In the genomic region with DNA sequence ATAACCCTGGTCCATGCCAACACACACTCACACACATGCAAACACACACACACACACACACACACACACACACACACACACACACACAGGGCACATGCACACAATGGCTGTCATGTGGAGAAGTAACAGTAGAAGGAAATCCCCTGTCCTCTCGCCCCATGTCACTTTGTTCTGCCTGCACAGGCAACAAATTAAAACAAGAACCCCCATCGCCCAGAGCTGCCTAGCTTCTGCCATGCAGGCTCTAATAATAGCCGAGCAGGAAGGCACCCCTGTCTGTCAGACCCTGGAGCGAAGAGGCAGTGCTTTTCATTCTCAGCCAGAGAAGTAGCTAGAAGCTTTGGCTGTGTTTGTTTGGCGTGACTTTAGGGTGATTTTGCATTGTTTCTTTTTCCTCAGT, we compare ENCODE assay signal across 15 mouse cellular contexts.
A peak's percentile ranks its signal among the peaks of the same experiment; 100 is the strongest.
DNase-seq lines count a peak whose midpoint lies in the region; ATAC-seq and TF ChIP-seq lines count a peak whose summit lies in the region.
"Had no signal": no experiment of that assay in that cellular context is flagged by ENCODE, and none has a peak within 500 bp of the region (broad histone marks: within the 10 kb centered on the region; RNA-seq: fewer than 3 reads in every experiment).

No protein-coding gene starts in this region.

- no peak for DNase-seq in hindbrain, embryonic 11.5 days (ENCODE audit: low spot score)
- peak; percentile 20 for DNase-seq in embryo, embryonic 10 days (ENCODE audit: low spot score)
- DNase-seq in embryonic facial prominence, embryonic 11.5 days (ENCODE audit: low spot score) = peak; percentile 35
- peak; percentile 33 for DNase-seq in hindbrain, postnatal 0 days (ENCODE audit: low spot score)
- no peak for DNase-seq in kidney, postnatal 36 days
- no peak for DNase-seq in adrenal gland, postnatal 25 days
- no peak for DNase-seq in ovary, postnatal 10 days (ENCODE audit: low spot score)
- DNase-seq: adrenal gland, postnatal 14 days; kidney, adult 2 months; kidney, postnatal 4 days; right cerebral cortex, postnatal 25 days had no signal

- ATAC-seq in hindbrain, embryonic 12.5 days (ENCODE audit: low FRiP score) = no peak
- no peak for ATAC-seq in hindbrain, embryonic 11.5 days (ENCODE audit: low FRiP score)
- ATAC-seq in embryonic facial prominence, embryonic 11.5 days (replicated peaks; ENCODE audit: insufficient number of reproducible peaks, low FRiP score, low TSS enrichment, low read depth) = no peak
- ATAC-seq in hindbrain, postnatal 0 days = peak; percentile 47; the same call in 1 of the 2 replicates
- ATAC-seq: lung, postnatal 0 days had no signal

- no peaks in the 10 kb centered on the region for H3K36me3 ChIP-seq in hindbrain, embryonic 12.5 days
- no peaks in the 10 kb centered on the region for H3K36me3 ChIP-seq in hindbrain, embryonic 11.5 days (ENCODE audit: control insufficient read depth, insufficient read depth, low read length)
- no peaks in the 10 kb centered on the region for H3K36me3 ChIP-seq in embryonic facial prominence, embryonic 11.5 days (replicated peaks; ENCODE audit: control insufficient read depth, insufficient read depth, low read depth, low read length)
- H3K36me3 ChIP-seq in hindbrain, postnatal 0 days (ENCODE audit: insufficient read depth, low read length) = no peaks in the 10 kb centered on the region
- H3K36me3 ChIP-seq: neural tube, embryonic 12.5 days had no signal

- no peaks in the 10 kb centered on the region for H3K9me3 ChIP-seq in hindbrain, embryonic 12.5 days (replicated peaks)
- no peaks in the 10 kb centered on the region for H3K9me3 ChIP-seq in hindbrain, embryonic 11.5 days (ENCODE audit: control insufficient read depth, low read length)
- H3K9me3 ChIP-seq in embryonic facial prominence, embryonic 11.5 days (replicated peaks; ENCODE audit: control insufficient read depth, low read length) = no peaks in the 10 kb centered on the region
- H3K9me3 ChIP-seq in hindbrain, postnatal 0 days (ENCODE audit: low read length) = no peaks in the 10 kb centered on the region
- H3K9me3 ChIP-seq: neural tube, embryonic 12.5 days had no signal

- TF ChIP-seq CTCF in hindbrain, postnatal 0 days (IDR thresholded peaks at IDR 0.05; ENCODE audit: low read depth) = no peak

- H3K9ac ChIP-seq in hindbrain, embryonic 12.5 days = no peak overlapping the region
- no peak overlapping the region for H3K9ac ChIP-seq in hindbrain, embryonic 11.5 days (ENCODE audit: low read depth, low read length)
- H3K9ac ChIP-seq in embryonic facial prominence, embryonic 11.5 days (replicated peaks; ENCODE audit: low read length) = no peak overlapping the region; the same call in 1 of the 2 replicates
- no peak overlapping the region for H3K9ac ChIP-seq in hindbrain, postnatal 0 days (replicated peaks; ENCODE audit: low read length)
- H3K9ac ChIP-seq: neural tube, embryonic 12.5 days had no signal

- H3K27me3 ChIP-seq in hindbrain, embryonic 12.5 days = no peaks in the 10 kb centered on the region
- H3K27me3 ChIP-seq in hindbrain, embryonic 11.5 days (ENCODE audit: control insufficient read depth, insufficient read depth, low read length) = no peaks in the 10 kb centered on the region
- H3K27me3 ChIP-seq in embryonic facial prominence, embryonic 11.5 days (ENCODE audit: control insufficient read depth, insufficient read depth, low read length) = no peaks in the 10 kb centered on the region
- no peaks in the 10 kb centered on the region for H3K27me3 ChIP-seq in hindbrain, postnatal 0 days (ENCODE audit: insufficient read depth, low read length)
- H3K27me3 ChIP-seq: neural tube, embryonic 12.5 days had no signal

- peak overlapping the region; percentile 52; the same call in 1 of the 2 replicates for H3K27ac ChIP-seq in hindbrain, embryonic 12.5 days
- no peak overlapping the region for H3K27ac ChIP-seq in hindbrain, embryonic 11.5 days (ENCODE audit: low read depth, low read length)
- H3K27ac ChIP-seq in embryonic facial prominence, embryonic 11.5 days (replicated peaks; ENCODE audit: low read depth, low read length) = no peak overlapping the region
- 0 out of 2 replicates have a peak overlapping the region, but pooled peaks have one; percentile 20 for H3K27ac ChIP-seq in hindbrain, postnatal 0 days
- H3K27ac ChIP-seq: neural tube, embryonic 12.5 days had no signal

- H3K4me1 ChIP-seq in hindbrain, embryonic 12.5 days = peaks cover 12% of the 10 kb centered on the region
- H3K4me1 ChIP-seq in hindbrain, embryonic 11.5 days (replicated peaks; ENCODE audit: control insufficient read depth, insufficient read depth, low read length) = no peaks in the 10 kb centered on the region
- no peaks in the 10 kb centered on the region for H3K4me1 ChIP-seq in embryonic facial prominence, embryonic 11.5 days (ENCODE audit: control insufficient read depth, insufficient read depth, low read length)
- H3K4me1 ChIP-seq in hindbrain, postnatal 0 days (ENCODE audit: insufficient read depth, low read length) = peaks cover 7% of the 10 kb centered on the region

- no peak overlapping the region for H3K4me2 ChIP-seq in hindbrain, embryonic 12.5 days (replicated peaks)
- H3K4me2 ChIP-seq in hindbrain, embryonic 11.5 days (replicated peaks; ENCODE audit: low read depth, low read length) = no peak overlapping the region
- H3K4me2 ChIP-seq in embryonic facial prominence, embryonic 11.5 days (ENCODE audit: low read depth, low read length) = no peak overlapping the region
- no peak overlapping the region for H3K4me2 ChIP-seq in hindbrain, postnatal 0 days (ENCODE audit: low read depth, low read length)
- H3K4me2 ChIP-seq: liver, embryonic 11.5 days; neural tube, embryonic 12.5 days had no signal

- whole genome bisulfite sequencing in hindbrain, embryonic 12.5 days = 15% methylated on average over 5 of the region's 5 CpGs
- 26% methylated on average over 5 of the region's 5 CpGs for WGBS in hindbrain, embryonic 11.5 days
- whole genome bisulfite sequencing in embryonic facial prominence, embryonic 11.5 days = 20% methylated on average over 5 of the region's 5 CpGs
- WGBS in hindbrain, postnatal 0 days = 17% methylated on average over 5 of the region's 5 CpGs

- H3K4me3 ChIP-seq in hindbrain, embryonic 12.5 days = no peak overlapping the region
- H3K4me3 ChIP-seq in hindbrain, embryonic 11.5 days (ENCODE audit: low read depth, low read length) = no peak overlapping the region
- H3K4me3 ChIP-seq in embryonic facial prominence, embryonic 11.5 days (ENCODE audit: low read depth, low read length) = no peak overlapping the region
- H3K4me3 ChIP-seq in hindbrain, postnatal 0 days (ENCODE audit: low read length) = no peak overlapping the region
- H3K4me3 ChIP-seq: neural tube, embryonic 12.5 days had no signal

Comparison
In these comparisons a context has a peak if more than half of its experiments do, and no peak if none do; other contexts are left out.
1. H3K27ac ChIP-seq: peak in hindbrain, embryonic 12.5 days (single experiment) and hindbrain, postnatal 0 days (single experiment); none in hindbrain, embryonic 11.5 days (single experiment) and embryonic facial prominence, embryonic 11.5 days (single experiment).
2. DNase-seq: peak in embryo, embryonic 10 days (single experiment), embryonic facial prominence, embryonic 11.5 days (single experiment) and hindbrain, postnatal 0 days (single experiment); none in hindbrain, embryonic 11.5 days (single experiment), kidney, postnatal 36 days (0 of 2), adrenal gland, postnatal 25 days (single experiment) and ovary, postnatal 10 days (single experiment).